Mouse (Mus musculus) gastrocnemius, postnatal 36 days (tissue): ENCODE measurements around the gene Tmem109. TPM values are rescaled to one million over a fixed set of nuclear protein-coding genes. Genes with fewer than 3 reads are reported as not detected.
A peak's percentile ranks its signal among the peaks of the same experiment; 100 is the strongest.

ENCODE experiments used
- DNase-seq, 2 experiments: peaks; one replicate each; pipeline ENCODE4 v3.0.0; 2022
- intact Hi-C: fragments of 180-260 bp; cut with DNase I; formaldehyde crosslinking; loops from one replicate; pipeline ENCODE4 v1.15.1; 2025
- total RNA-seq, 2 experiments: library from RNA; stranded (reverse); gene quantifications; 2 replicates each; pipeline ENCODE4 v1.2.3; 2021

Tmem109 gene
- total RNA-seq, 2 experiments from 2014 or later = 218 to 234 TPM

DNA sequence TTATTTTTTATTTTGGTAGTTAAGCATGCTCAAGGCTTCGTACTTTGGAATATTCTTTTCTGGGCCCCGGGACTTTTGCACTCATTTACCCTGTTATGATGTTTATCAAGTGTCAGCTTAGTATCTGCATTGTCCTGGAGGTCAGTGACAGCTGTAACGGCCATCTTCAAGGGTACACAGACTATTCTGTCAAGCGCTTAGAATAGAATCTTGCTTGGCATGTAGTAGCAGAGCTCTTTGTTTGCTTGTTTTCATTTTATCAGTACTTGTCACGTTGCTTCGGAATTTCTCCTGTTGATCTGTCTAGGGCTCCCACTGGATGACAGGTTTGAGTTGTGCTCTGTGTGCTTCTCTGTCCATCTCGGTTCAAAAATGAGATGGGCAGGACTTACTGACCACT is 15.0 kb upstream of the Tmem109 start:
- no peak for DNase-seq
- intact Hi-C loops = no loop called here

DNA sequence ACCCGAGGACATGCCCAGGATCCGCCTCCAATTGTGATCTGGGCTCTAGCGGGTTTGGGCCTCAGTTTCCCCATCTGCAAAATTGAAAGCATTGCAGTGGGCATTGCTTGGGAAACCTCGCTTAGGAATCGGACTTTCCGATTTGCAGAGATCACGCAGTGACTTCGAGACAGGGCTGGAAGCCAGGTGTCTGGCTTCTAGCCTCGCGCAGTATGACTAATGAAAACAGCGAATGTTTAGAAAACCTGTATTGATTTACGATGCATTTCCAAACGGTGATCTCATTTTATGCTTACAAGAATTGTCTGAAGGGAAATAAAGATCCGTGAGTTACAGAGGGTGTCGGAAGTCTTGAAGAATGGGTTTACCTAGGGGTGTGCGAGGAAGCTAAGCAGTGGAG is 13.9 kb upstream of the Tmem109 start:
- no peak for DNase-seq
- intact Hi-C loops = loop anchor here (2.0 kb wide), 1 partner anchor 15 kb away; no protein-coding TSS in a partner anchor

DNA sequence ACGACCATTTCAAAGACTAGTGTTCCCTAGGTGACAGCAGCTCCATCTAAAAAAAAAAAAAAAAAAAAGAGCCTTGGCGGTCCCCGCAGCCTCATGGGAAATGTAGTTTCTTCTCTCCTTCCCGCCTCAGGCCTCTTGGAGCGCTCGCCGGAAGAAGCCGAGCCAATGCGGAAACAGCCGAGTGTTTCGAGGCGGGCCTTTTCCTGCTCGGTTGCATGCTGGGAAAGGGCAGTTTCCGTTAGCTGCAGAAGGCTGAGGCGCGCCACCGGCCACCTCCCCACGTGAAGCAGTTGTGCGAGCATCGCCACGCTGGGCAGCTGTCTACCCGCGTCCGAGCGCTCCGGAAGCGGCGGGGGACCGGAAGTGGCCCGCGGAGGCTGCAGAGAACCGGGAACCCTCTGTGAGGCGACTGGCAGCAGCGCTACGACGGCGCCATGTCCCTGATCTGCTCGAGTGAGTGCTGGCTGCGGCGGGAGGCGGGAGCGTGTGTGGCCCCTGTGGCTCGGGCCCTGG is 13.3 kb upstream of the Tmem109 start, which contains the start of gene Prpf19:
Prpf19 (plus strand) TSS at position 216 of the 513 bp plus-strand sequence.
- intact Hi-C loops = loop anchor here (2.0 kb wide), 1 partner anchor 14 kb away; no protein-coding TSS in a partner anchor
- peak; percentile 95 for DNase-seq

GRCm38 (mm10) chr19:10892201-10892600 is 10.4 kb upstream of the Tmem109 start:
- intact Hi-C loops = no loop called here
- no peak for DNase-seq

- intact Hi-C loops = loop anchor here (2.0 kb wide), 2 partner anchors 14 to 72 kb away; partner anchors contain the start of gene Prpf19
- DNase-seq = no peak
Measured at GRCm38 (mm10) chr19:10880975-10881425, 801 bp downstream of the Tmem109 start.

DNA sequence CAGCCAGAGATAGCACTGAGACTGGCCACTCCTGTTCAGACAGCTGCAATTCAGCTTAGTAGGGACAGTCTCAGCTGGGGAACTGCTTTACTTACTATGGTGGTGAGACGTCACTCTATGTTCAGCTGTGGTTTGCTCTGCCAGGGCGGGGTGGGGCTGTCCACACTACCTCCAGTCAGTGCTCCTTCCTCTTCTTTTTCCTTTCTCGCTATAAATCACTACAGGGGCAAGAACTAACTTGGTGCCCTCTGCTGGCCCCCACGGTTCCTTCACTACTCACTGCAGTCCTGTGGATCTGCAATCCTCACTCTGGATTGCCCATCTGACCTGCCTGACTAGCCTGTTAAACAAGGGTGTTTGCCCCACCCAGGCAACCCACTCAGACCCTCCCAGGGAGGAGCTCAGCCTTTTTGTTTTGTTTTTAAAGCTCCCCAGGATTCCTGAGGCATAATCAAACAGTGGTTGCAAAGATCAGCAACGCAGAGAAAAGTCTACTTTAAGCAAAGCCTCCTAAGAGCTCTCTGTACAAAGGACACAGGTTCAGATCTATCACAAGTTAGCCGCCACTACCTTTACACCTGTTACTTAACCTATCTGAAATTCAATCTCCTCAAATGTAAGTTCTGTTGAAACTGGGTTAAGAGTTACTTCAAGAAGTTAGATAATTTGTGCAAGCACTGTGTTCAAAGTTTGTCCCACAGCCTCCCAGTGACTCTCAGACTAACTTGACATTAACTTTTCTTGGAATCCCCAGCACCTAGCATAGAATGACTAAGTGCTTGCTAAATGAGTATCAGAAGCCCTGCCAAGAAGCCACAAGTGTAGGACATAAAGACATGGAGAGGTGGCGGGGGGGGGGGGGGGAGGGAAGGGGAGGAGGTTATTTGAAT is 1.5 kb downstream of the Tmem109 start:
- intact Hi-C loops = loop anchor here (2.0 kb wide), 2 partner anchors 14 to 72 kb away; partner anchors contain the start of gene Prpf19
- peak; percentile 51 to 57 for DNase-seq

- DNase-seq = no peak
- intact Hi-C loops = no loop called here
Measured at GRCm38 (mm10) chr19:10878201-10878837, 3.5 kb downstream of the Tmem109 start.

GRCm38 (mm10) chr19:10871328-10871961 is 10.4 kb downstream of the Tmem109 start:
- intact Hi-C loops = no loop called here
- DNase-seq = no peak

- no peak for DNase-seq
- intact Hi-C loops = no loop called here
Measured at GRCm38 (mm10) chr19:10870676-10871075, 11.1 kb downstream of the Tmem109 start.

- DNase-seq = no peak
- intact Hi-C loops = no loop called here
Measured at GRCm38 (mm10) chr19:10869886-10870527, 11.8 kb downstream of the Tmem109 start, which contains the start of gene Tmem132a. TSS of gene Tmem132a (minus strand) at chr19:10869940.

- intact Hi-C loops = no loop called here
- DNase-seq = peak; percentile 59 to 62
Measured at GRCm38 (mm10) chr19:10869241-10869885, 12.4 kb downstream of the Tmem109 start.

- no peak for DNase-seq
- intact Hi-C loops = no loop called here
Measured at GRCm38 (mm10) chr19:10868623-10869141, 13.1 kb downstream of the Tmem109 start.

DNA sequence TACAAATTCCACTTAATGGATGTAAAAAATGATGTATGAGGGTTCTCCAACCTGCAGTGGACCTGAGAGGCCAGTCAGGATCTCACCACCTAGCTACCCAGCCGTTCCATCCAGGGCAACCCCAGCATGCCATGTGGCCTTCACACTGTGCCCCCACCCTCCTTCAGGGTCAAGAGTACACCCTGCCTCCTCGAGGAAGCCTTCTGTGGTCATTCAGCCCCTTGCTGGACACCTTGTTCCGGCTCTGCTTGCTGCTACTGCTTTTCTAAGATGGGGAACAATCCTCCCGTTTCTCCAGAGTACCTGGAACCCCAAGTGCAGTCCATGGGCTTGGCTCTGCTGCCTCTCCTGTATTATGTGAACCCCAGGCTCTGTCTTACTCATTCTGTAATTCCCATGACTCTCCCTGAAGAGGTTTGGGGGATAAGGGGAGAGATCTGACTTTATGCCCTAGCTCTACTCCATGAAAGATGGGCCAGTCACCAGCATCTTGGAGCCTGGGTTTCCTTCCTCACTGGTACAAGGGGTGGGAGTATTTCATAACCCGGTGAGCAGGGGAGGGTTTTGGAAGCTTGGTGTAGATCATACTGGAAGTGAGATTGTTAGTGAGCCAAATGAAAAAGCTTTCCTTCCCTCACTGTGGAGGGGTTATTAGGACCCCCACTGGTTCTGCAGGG is 13.7 kb downstream of the Tmem109 start:
- DNase-seq = no peak
- intact Hi-C loops = no loop called here

GRCm38 (mm10) chr19:10866351-10866750 is 15.4 kb downstream of the Tmem109 start:
- intact Hi-C loops = no loop called here
- no peak for DNase-seq

DNA sequence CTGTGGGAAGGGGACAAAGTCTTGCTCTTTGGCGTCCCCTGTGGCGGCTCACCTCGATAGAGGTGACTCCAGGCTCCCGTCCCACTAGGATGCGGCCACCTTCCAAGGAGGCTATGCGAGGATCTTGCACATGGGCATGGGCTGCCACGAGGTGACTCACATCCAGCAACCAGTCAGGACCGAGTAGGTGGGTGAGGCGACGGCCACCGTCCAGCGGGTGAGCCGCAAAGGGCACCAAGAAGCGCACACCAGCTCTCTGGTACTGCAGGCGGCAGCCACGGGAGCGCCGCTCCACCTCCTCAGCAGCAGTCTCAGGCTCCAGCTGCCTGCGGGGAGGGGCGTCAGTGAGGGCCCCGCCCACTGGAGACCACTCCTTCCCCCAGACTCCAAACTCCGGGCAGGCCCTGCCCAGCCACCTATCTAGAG is 21.7 kb downstream of the Tmem109 start:
- intact Hi-C loops = no loop called here
- no peak for DNase-seq

DNA sequence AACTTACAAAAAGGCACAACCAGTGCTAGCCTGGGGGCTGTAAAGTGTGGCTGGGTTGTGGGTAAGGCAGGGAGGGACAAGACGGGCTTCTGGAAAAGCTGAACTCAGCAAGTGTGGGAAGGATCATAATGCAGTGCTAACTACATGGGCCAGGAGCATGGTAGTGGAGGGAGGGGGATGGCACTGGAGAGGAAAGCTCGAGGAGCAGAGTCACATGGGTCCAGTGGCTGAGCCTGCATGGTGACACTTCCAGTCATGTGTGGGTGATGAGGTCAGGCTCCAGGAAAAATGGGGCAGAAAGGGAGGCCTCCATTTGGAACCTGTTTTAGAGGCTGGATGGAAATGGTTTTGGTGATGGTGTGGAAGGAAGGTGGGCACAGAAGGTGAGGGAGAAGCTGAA is 25.3 kb downstream of the Tmem109 start:
- no peak for DNase-seq
- intact Hi-C loops = no loop called here

DNA sequence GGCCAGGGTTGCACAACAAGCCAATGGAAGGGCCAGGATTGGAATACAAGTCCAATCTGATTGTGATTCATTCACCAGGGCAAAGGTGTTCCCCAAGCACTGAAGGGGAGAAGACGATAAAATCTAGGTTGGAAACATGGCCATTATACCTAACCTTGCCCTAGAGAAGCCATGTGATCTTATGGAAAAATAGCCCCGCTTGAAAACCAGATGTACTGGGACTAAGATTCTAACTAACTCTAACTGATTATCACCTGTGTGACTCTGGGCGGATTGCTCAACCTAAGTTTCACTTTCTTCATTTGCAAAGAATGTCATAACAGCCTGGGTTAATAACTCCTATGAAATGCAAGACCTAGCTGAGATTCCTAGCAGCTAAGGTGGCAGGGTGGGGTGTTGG is 26.4 kb downstream of the Tmem109 start:
- intact Hi-C loops = no loop called here
- DNase-seq = no peak

- intact Hi-C loops = no loop called here
- no peak for DNase-seq
Measured at GRCm38 (mm10) chr19:10847311-10848087, 34.3 kb downstream of the Tmem109 start.
